Mouse (Mus musculus): ENCODE measurements around the gene Trpt1. TPM values are rescaled to one million over a fixed set of nuclear protein-coding genes. Genes with fewer than 3 reads are reported as not detected.

Gene Trpt1
- polyA plus RNA-seq, 1 experiment from 2014 or later, result 17.9 TPM

DNA sequence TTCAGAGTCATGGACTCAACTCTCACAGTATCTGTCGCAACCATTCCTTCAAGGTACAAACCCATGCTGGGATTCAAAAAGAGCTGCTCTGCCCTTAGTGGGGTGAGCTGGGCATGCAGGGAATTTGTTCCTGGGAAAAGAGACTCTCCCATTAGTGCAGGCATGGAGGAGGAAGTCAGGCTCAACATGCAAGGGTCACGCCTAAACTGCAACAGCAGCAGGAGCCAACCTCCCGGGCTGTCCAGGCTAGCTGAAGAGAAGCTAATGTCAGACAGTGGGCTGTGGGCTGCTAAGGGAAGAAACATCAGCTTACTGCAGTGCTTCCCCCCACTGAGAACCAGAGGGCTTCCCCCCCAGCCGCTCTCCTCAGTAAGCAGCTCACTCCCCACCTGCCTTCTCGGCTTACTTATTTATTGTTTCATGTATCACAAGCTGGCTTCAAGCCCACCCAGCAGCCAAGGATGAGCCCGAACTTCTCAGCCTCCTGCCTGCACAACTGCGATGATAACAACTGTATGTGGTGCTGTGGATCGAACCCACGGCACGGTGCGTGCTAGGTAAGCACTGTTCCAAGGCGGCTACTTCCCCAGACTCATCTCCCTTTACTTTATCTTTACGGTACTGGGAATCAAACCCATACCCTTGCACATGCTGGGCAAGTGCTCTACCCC lies 23.5 kb upstream of the Trpt1 start:
- peaks cover 2% of the 10 kb centered on the region; the same call in 1 of the 2 replicates for H3K36me3 ChIP-seq (ENCODE audit: control insufficient read depth, insufficient read depth)
- 87% methylated on average over 13 of the region's 13 CpGs for WGBS

DNA sequence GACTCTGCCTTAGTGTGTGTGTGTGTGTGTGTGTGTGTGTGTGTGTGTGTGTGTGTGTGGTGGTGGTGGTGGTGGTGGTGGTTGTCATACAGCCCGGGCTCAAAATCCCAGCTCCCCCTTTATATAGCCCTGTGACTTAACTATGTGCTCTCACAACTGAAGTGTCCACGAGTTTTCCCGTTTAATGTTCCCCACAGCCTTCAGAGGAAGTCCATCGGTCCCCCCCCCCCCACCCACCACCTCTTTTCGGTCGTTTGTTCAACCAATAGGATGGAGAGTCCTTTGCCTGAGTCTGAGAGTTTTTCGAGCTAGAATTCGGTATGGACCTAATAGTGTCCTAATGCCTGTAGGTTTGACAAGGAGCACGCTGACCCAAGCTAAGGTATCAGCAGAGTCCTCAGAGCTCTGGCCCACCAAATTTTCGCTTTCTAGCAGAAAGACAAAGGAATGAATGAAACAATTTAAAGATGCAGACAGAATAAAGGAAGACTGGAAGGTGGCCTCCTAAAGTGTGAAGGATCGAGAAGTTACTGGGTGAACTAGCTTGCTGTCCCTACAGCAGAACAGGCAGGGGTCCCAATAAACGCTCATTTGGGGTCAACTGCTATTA lies 22.2 kb upstream of the Trpt1 start:
- H3K4me3 ChIP-seq (replicated peaks; ENCODE audit: low read length), result peak overlapping the region; percentile 60
- peaks cover 41% of the 10 kb centered on the region for H3K4me1 ChIP-seq (replicated peaks; ENCODE audit: control insufficient read depth, insufficient read depth, low read length)
- peak overlapping the region; percentile 58 for H3K4me2 ChIP-seq (ENCODE audit: low read length)
- ATAC-seq, result no peak
- H3K36me3 ChIP-seq (ENCODE audit: control insufficient read depth, insufficient read depth), result peaks cover 6% of the 10 kb centered on the region
- peaks cover 10% of the 10 kb centered on the region; the same call in 1 of the 2 replicates for H3K27me3 ChIP-seq (replicated peaks; ENCODE audit: control insufficient read depth, insufficient read depth, low read length)
- WGBS, result 31% methylated on average over 12 of the region's 12 CpGs
- H3K27ac ChIP-seq (ENCODE audit: low read length), result peak overlapping the region; percentile 46; the same call in 1 of the 2 replicates
- H3K9ac ChIP-seq (replicated peaks; ENCODE audit: low read depth, low read length), result peak overlapping the region; percentile 85
- H3K9me3 ChIP-seq (ENCODE audit: control insufficient read depth, low read length), result no peaks in the 10 kb centered on the region

More for the DNA sequence above, 23.5 kb upstream of the Trpt1 start:
- H3K9me3 ChIP-seq (ENCODE audit: control insufficient read depth, low read length), result no peaks in the 10 kb centered on the region
- no peak overlapping the region for H3K4me3 ChIP-seq (replicated peaks; ENCODE audit: low read length)
- H3K9ac ChIP-seq (replicated peaks; ENCODE audit: low read depth, low read length), result no peak overlapping the region
- peaks cover 28% of the 10 kb centered on the region for H3K4me1 ChIP-seq (replicated peaks; ENCODE audit: control insufficient read depth, insufficient read depth, low read length)
- ATAC-seq, result no peak
- no peak overlapping the region for H3K27ac ChIP-seq (ENCODE audit: low read length)
- H3K27me3 ChIP-seq (replicated peaks; ENCODE audit: control insufficient read depth, insufficient read depth, low read length), result peaks cover 15% of the 10 kb centered on the region; the same call in 1 of the 2 replicates
- no peak overlapping the region for H3K4me2 ChIP-seq (ENCODE audit: low read length)

DNA sequence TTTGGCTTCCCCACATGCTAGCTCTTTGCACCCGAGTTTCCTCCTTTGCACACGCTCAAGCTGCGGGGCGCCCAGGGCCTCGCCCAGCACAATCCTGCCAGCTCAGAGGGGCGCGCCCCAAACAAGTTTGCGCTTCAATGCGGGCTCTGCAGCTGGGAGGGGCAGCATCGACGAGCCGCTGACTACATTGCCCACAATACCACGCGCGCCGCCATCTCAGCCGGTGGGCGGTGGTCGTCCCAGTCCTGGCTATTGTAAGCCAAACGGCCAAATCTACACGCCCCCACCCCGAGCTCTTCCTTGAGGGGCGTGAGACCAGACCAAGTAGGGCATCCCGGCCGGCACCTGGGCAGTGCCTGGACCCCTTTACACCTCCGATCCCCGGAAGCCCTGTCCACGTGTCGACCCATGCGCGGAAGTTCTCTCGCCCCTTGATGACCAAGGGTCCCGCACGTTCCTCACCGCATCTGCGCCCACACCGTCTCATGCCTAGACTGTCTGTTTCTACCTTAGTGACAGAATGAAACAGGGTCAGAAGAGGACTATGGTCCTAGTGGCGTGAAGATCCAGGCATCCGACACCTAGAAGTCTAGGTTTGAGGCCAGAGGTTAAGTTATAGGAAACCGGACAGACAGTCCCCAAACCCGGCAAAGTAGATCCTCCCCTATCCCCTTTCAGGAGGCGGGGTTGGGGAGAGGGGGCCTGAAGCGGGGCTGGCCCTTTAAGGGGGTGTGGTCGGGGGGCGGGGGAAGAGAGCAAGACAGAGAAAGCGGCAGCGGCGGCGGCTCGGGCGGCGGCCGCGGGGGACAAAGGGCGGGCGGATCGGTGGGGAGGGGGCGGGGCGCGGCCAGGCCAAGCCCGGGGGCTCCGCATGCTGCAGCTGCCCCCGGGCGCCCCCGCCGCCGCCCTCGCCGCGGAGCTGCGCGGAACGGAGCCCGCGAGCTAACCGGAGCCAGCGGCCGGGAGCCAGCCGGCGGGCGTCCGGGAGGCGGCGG lies 21.4 kb upstream of the Trpt1 start, which contains the start of gene Ppp1r14b:
TSS of gene Ppp1r14b (plus strand) at position 758 of the 995 bp plus-strand sequence.
- H3K27ac ChIP-seq (ENCODE audit: low read length), result peak within 1 kb of the TSS; percentile 82
- WGBS, result 0% methylated on average over 64 of the region's 84 CpGs
- peak; percentile 73 for ATAC-seq
- H3K4me2 ChIP-seq (ENCODE audit: low read length), result peak within 1 kb of the TSS; percentile 72
- H3K4me3 ChIP-seq (replicated peaks; ENCODE audit: low read length), result peak within 1 kb of the TSS; percentile 60
- no peaks in the 10 kb centered on the region for H3K9me3 ChIP-seq (ENCODE audit: control insufficient read depth, low read length)
- peaks cover 6% of the 10 kb centered on the region for H3K36me3 ChIP-seq (ENCODE audit: control insufficient read depth, insufficient read depth)
- peaks cover 5% of the 10 kb centered on the region; the same call in 1 of the 2 replicates for H3K27me3 ChIP-seq (replicated peaks; ENCODE audit: control insufficient read depth, insufficient read depth, low read length)
- H3K4me1 ChIP-seq (replicated peaks; ENCODE audit: control insufficient read depth, insufficient read depth, low read length), result peaks cover 47% of the 10 kb centered on the region
- peak within 1 kb of the TSS; percentile 85 for H3K9ac ChIP-seq (replicated peaks; ENCODE audit: low read depth, low read length)

DNA sequence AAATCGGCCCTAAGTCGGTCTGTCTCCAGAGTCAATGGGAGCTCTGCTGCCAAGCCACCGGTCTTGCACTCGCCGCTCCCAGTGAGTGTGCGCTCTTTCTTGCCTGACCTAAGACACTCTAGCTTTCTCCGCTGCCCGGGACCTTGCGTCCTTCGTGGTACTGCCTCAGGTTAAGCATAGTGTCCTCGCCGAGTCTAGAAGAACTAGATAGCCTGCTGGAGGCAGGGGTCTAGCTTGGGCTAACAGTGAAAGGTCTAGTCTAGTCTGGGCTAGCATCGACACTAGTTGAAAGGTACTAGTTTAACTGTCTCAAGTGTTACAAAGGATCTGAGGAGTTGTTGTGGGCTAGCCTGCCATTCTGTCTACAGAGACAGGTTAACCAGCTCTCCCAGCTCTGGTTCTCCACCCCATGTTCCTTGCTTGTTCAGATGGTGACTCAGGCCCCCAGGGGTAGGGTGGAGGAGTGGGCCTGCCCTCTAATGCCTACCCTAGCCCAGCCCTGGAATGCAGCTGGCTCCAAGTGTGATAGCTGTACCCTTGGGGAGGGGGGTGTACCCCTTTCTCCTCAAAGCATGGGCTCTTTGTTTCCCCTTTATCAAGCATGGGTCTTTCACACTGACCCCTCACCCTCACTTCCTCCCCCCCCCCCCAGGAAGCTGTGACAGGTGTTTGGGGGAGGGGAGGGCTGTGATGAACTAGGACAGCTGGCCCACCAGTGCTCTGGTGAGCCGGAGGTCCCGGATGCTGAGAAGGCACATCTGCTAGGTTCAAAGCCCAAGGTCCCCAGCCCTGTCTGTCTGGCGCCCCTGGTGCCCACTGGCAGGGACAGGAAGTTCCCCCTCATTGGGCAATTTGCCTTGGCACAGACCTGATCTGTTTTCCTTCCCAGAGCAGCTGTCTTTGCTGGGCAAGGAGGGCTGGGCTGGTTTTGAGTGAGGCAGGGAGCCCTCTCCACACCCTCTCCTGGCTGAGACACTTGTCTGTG lies 20.1 kb upstream of the Trpt1 start, which contains the start of gene Plcb3:
TSS of gene Plcb3 (minus strand) at position 934 of the 985 bp plus-strand sequence.
- Histone ChIP-seq H3K9me3 (ENCODE audit: control insufficient read depth, low read length) (no peaks in the 10 kb centered on the region), H3K4me1 (replicated peaks; ENCODE audit: control insufficient read depth, insufficient read depth, low read length) (peaks cover 38% of the 10 kb centered on the region), H3K4me2 (ENCODE audit: low read length) (peak within 1 kb of the TSS; percentile 72), H3K9ac (replicated peaks; ENCODE audit: low read depth, low read length) (peak within 1 kb of the TSS; percentile 85), H3K27me3 (replicated peaks; ENCODE audit: control insufficient read depth, insufficient read depth, low read length) (no peaks in the 10 kb centered on the region), H3K27ac (ENCODE audit: low read length) (peak within 1 kb of the TSS; percentile 82), H3K36me3 (ENCODE audit: control insufficient read depth, insufficient read depth) (peaks cover 6% of the 10 kb centered on the region), H3K4me3 (replicated peaks; ENCODE audit: low read length) (peak within 1 kb of the TSS; percentile 60)
- WGBS, result 0% methylated on average over 16 of the region's 16 CpGs
- peak; percentile 5 for ATAC-seq

DNA sequence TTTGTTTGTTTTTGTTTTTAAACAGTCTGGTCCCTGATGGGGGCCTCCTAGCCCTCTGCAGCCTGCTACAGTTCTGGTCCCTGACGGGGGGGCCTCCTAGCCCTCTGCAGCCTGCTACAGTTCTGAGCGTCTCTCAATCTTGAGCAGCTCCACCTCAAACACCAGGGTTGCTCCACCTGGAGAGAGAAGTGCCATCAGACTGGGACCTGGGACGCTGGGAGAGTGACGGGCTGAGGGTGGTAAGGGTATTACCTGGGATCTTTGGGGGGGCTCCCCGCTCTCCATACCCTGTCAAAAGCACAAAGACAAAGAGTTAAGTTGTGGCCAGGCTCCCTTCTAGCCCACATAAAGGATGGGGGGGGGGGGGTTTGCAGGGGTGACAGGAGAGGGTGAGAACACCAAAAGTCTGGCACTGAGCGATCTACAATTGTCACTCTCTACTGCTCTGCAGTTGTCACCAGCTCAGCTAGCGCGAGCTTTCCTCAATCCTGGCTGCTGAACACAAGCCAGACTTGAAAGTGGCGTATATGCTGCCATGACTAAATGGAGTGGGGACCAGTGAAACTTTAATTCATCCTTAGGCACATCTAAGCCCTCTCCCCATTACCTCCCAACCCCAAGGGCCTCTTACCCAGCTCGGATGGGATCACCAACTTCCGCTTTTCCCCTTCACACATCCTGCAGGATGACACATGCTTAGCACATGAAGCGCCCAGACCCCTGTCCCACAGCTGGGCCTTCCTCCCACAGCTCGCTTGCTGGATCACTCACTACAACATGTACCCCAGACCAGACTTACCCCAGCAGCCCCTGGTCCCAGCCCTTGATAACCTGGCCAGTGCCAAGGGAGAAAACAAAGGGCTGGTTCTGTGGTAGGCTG lies 17.9 kb upstream of the Trpt1 start:
- Histone ChIP-seq H3K9ac (replicated peaks; ENCODE audit: low read depth, low read length) (peak overlapping the region; percentile 30; the same call in 1 of the 2 replicates), H3K4me3 (replicated peaks; ENCODE audit: low read length) (no peak overlapping the region), H3K4me2 (ENCODE audit: low read length) (peak overlapping the region; percentile 75; the same call in 1 of the 2 replicates), H3K36me3 (ENCODE audit: control insufficient read depth, insufficient read depth) (peaks cover 6% of the 10 kb centered on the region), H3K9me3 (ENCODE audit: control insufficient read depth, low read length) (no peaks in the 10 kb centered on the region), H3K4me1 (replicated peaks; ENCODE audit: control insufficient read depth, insufficient read depth, low read length) (peaks cover 43% of the 10 kb centered on the region), H3K27me3 (replicated peaks; ENCODE audit: control insufficient read depth, insufficient read depth, low read length) (no peaks in the 10 kb centered on the region), H3K27ac (ENCODE audit: low read length) (peak overlapping the region; percentile 34; the same call in 1 of the 2 replicates)
- WGBS, result 70% methylated on average over 13 of the region's 13 CpGs
- ATAC-seq, result no peak

DNA sequence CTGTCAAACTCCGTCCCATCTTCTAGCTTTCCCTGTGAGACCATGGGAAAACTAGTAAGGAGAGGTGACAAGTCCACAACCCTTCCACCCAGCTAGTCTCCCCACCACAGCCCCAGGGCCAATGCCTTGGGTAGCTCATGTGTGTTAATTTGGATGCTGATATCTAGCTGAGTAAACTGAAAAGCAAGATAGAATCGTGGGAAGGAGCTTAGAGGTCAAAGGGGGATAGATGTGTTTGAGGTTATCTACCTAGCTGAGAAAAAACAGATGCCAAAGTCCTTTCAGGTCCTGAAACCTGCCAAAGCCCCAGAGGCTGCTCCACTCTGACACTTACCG lies 17.3 kb upstream of the Trpt1 start:
- no peaks in the 10 kb centered on the region for H3K9me3 ChIP-seq (ENCODE audit: control insufficient read depth, low read length)
- peak overlapping the region; percentile 80 for H3K4me3 ChIP-seq (replicated peaks; ENCODE audit: low read length)
- peak overlapping the region; percentile 75 for H3K4me2 ChIP-seq (ENCODE audit: low read length)
- H3K9ac ChIP-seq (replicated peaks; ENCODE audit: low read depth, low read length), result peak overlapping the region; percentile 60
- peaks cover 43% of the 10 kb centered on the region for H3K4me1 ChIP-seq (replicated peaks; ENCODE audit: control insufficient read depth, insufficient read depth, low read length)
- peaks cover 8% of the 10 kb centered on the region for H3K36me3 ChIP-seq (ENCODE audit: control insufficient read depth, insufficient read depth)
- H3K27me3 ChIP-seq (replicated peaks; ENCODE audit: control insufficient read depth, insufficient read depth, low read length), result no peaks in the 10 kb centered on the region
- ATAC-seq, result no peak
- 60% methylated on average over 3 of the region's 3 CpGs for WGBS
- H3K27ac ChIP-seq (ENCODE audit: low read length), result peak overlapping the region; percentile 95

DNA sequence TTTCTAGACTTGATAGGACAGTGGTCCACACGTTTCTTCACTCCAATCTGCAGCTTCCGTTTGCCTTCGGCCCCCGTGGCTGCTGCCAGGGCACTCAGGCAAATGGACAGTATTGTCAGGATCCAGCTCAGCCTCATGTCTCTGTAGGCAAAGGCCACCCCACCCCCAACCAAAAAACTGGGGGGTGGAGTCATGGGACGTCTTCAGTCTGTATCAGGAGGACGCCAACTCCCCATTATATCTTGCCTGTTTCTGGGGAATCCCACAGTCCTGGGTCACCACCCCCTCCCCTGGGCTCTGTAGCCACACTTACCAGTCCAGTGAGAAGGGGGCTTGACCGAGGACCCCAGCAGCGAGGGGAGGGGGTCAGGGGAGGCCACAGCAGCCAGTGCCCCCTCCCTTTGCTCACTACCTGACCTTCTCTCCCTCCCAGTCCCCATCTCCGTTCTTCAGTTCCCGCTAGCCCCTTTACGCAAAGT lies 16.9 kb upstream of the Trpt1 start:
- no peak for ATAC-seq
- Histone ChIP-seq H3K27me3 (replicated peaks; ENCODE audit: control insufficient read depth, insufficient read depth, low read length) (no peaks in the 10 kb centered on the region), H3K4me3 (replicated peaks; ENCODE audit: low read length) (peak overlapping the region; percentile 80), H3K4me2 (ENCODE audit: low read length) (peak overlapping the region; percentile 75), H3K36me3 (ENCODE audit: control insufficient read depth, insufficient read depth) (peaks cover 8% of the 10 kb centered on the region), H3K27ac (ENCODE audit: low read length) (peak overlapping the region; percentile 95), H3K9me3 (ENCODE audit: control insufficient read depth, low read length) (no peaks in the 10 kb centered on the region), H3K4me1 (replicated peaks; ENCODE audit: control insufficient read depth, insufficient read depth, low read length) (peaks cover 42% of the 10 kb centered on the region), H3K9ac (replicated peaks; ENCODE audit: low read depth, low read length) (peak overlapping the region; percentile 60)
- 11% methylated on average over 11 of the region's 11 CpGs for WGBS

All from forebrain, embryonic 16.5 days (tissue).